Mouse (Mus musculus): ENCODE measurements around the gene Pde6h.

Pde6h gene

GRCm38 (mm10) chr6:136913384-136914126 is 10.1 kb upstream of the Pde6h start:
- no peak for DNase-seq

- no peak for DNase-seq
Measured at GRCm38 (mm10) chr6:136914234-136914633, 9.4 kb upstream of the Pde6h start.

- no peak for DNase-seq
Measured at GRCm38 (mm10) chr6:136915721-136916395, 7.8 kb upstream of the Pde6h start.

GRCm38 (mm10) chr6:136917885-136918284 is 5.7 kb upstream of the Pde6h start:
- no peak for DNase-seq

GRCm38 (mm10) chr6:136920320-136921257 is 3.0 kb upstream of the Pde6h start:
- peak; percentile 80 to 83 for DNase-seq

GRCm38 (mm10) chr6:136921601-136922000 is 2.0 kb upstream of the Pde6h start:
- DNase-seq = no peak

- DNase-seq = no peak
Measured at GRCm38 (mm10) chr6:136922080-136922479, 1.6 kb upstream of the Pde6h start, which contains the start of gene Erp27. Erp27 (minus strand) TSS chr6:136922180.

GRCm38 (mm10) chr6:136922871-136923270 is 761 bp upstream of the Pde6h start:
- DNase-seq = no peak

GRCm38 (mm10) chr6:136925049-136925448 is 1.4 kb downstream of the Pde6h start:
- DNase-seq = no peak

GRCm38 (mm10) chr6:136927626-136928025 is 4.0 kb downstream of the Pde6h start:
- no peak for DNase-seq

- peak; percentile 78 to 81 for DNase-seq
Measured at GRCm38 (mm10) chr6:136930677-136931076, 7.0 kb downstream of the Pde6h start.

- DNase-seq = no peak
Measured at GRCm38 (mm10) chr6:136931246-136931645, 7.6 kb downstream of the Pde6h start.

GRCm38 (mm10) chr6:136934068-136934467 is 10.4 kb downstream of the Pde6h start:
- DNase-seq = no peak

- DNase-seq = no peak
Measured at GRCm38 (mm10) chr6:136935233-136935632, 11.6 kb downstream of the Pde6h start.

- no peak for DNase-seq
Measured at GRCm38 (mm10) chr6:136936361-136936760, 12.7 kb downstream of the Pde6h start.

GRCm38 (mm10) chr6:136937117-136937516 is 13.5 kb downstream of the Pde6h start:
- DNase-seq = no peak

GRCm38 (mm10) chr6:136938331-136939126 is 14.9 kb downstream of the Pde6h start:
- DNase-seq = peak in 1 of 2 experiments; percentile 45

- DNase-seq = peak in 1 of 2 experiments; percentile 25
Measured at GRCm38 (mm10) chr6:136939326-136940187, 15.9 kb downstream of the Pde6h start.

- peak; percentile 41 to 50 for DNase-seq
Measured at GRCm38 (mm10) chr6:136940188-136940960, 16.7 kb downstream of the Pde6h start.
